Mouse (Mus musculus): ENCODE results near the gene Olfr958. TPM values are rescaled to one million over a fixed set of nuclear protein-coding genes. Genes with fewer than 3 reads are reported as not detected.

Gene Olfr958
- not detected in 2 replicates for total RNA-seq (2021)
- long read RNA-seq, experiment 1 = 0 reads
- long read RNA-seq, experiment 2 = 0 reads

- no peak for DNase-seq
Measured at GRCm38 (mm10) chr9:39553946-39554345, at the start of gene Olfr958. TSS of gene Olfr958 (minus strand) at chr9:39554054.

- DNase-seq = peak; percentile 31
Measured at GRCm38 (mm10) chr9:39603333-39603845, 49.5 kb upstream of the Olfr958 start.

- no peak for DNase-seq
Measured at GRCm38 (mm10) chr9:39602536-39603332, 48.9 kb upstream of the Olfr958 start.

- DNase-seq = no peak
Measured at GRCm38 (mm10) chr9:39577050-39577449, 23.2 kb upstream of the Olfr958 start.

GRCm38 (mm10) chr9:39575469-39575868, 21.6 kb upstream of the Olfr958 start, which contains the start of gene Olfr959:
TSS of gene Olfr959 (minus strand) at chr9:39575569.
- no peak for DNase-seq

- DNase-seq = no peak
Measured at GRCm38 (mm10) chr9:39558349-39558647, 4.4 kb upstream of the Olfr958 start.

GRCm38 (mm10) chr9:39557529-39558348, 3.9 kb upstream of the Olfr958 start:
- DNase-seq = no peak

- no peak for DNase-seq
Measured at GRCm38 (mm10) chr9:39550806-39551205, 3.0 kb downstream of the Olfr958 start.

GRCm38 (mm10) chr9:39523616-39524285, 30.1 kb downstream of the Olfr958 start:
- DNase-seq = no peak

GRCm38 (mm10) chr9:39518595-39518994, 35.3 kb downstream of the Olfr958 start:
- no peak for DNase-seq

GRCm38 (mm10) chr9:39515531-39515930, 38.3 kb downstream of the Olfr958 start, which contains the start of gene Olfr957:
TSS of gene Olfr957 (minus strand) at chr9:39515809.
- no peak for DNase-seq

GRCm38 (mm10) chr9:39509412-39509811, 44.4 kb downstream of the Olfr958 start:
- DNase-seq = no peak

- DNase-seq = peak; percentile 56
Measured at GRCm38 (mm10) chr9:39508998-39509397, 44.9 kb downstream of the Olfr958 start.

Other genes with a start within 250 kb of the Olfr958 start
- gene Olfr948, start 228.0 kb downstream of the Olfr958 start, total RNA-seq (2021) = not detected in 2 replicates
- not detected in 2 replicates for gene Olfr951, start 166.6 kb downstream of the Olfr958 start, total RNA-seq (2021)
- not detected in 2 replicates for gene Olfr952, start 126.9 kb downstream of the Olfr958 start, total RNA-seq (2021)
- gene Olfr954, start 97.4 kb downstream of the Olfr958 start, total RNA-seq (2021) = not detected in 2 replicates
- gene Olfr955, start 82.1 kb downstream of the Olfr958 start, total RNA-seq (2021) = not detected in 2 replicates
- not detected in 2 replicates for gene Olfr44, start 60.1 kb downstream of the Olfr958 start, total RNA-seq (2021)
- gene Olfr957, start 38.2 kb downstream of the Olfr958 start, total RNA-seq (2021) = not detected in 2 replicates
- gene Olfr959, start 21.5 kb upstream of the Olfr958 start, total RNA-seq (2021) = not detected in 2 replicates
- gene AW551984, start 50.3 kb upstream of the Olfr958 start, total RNA-seq (2021) = 11.9 and 14.9 TPM in 2 replicates
- not detected in 2 replicates for gene Olfr148, start 56.6 kb upstream of the Olfr958 start, total RNA-seq (2021)
- gene Olfr960, start 67.3 kb upstream of the Olfr958 start, total RNA-seq (2021) = not detected in 2 replicates
- gene Olfr961, start 91.0 kb upstream of the Olfr958 start, total RNA-seq (2021) = not detected in 2 replicates
- gene Olfr963, start 113.2 kb upstream of the Olfr958 start, total RNA-seq (2021) = not detected in 2 replicates
- gene Olfr149, start 153.1 kb upstream of the Olfr958 start, total RNA-seq (2021) = not detected in 2 replicates
- gene Olfr965, start 157.3 kb upstream of the Olfr958 start, total RNA-seq (2021) = not detected in 2 replicates
- gene Olfr150, start 176.9 kb upstream of the Olfr958 start, total RNA-seq (2021) = not detected in 2 replicates
- not detected in 2 replicates for gene Olfr967, start 192.2 kb upstream of the Olfr958 start, total RNA-seq (2021)
- gene Olfr968, start 229.2 kb upstream of the Olfr958 start, total RNA-seq (2021) = not detected in 2 replicates
- gene Olfr969, start 236.9 kb upstream of the Olfr958 start, total RNA-seq (2021) = not detected in 2 replicates

All from adrenal gland, postnatal 14 days (tissue).